Mouse (Mus musculus) mouse embryonic stem cell (cell line): ENCODE data around the gene Vmn1r78.
"Not testable (repeated sequence)": the region's sequence is repeated elsewhere in the genome, so short reads cannot be mapped to it uniquely, and the experiment has no call there.

Source experiments
- in situ Hi-C, 2 experiments: fragments of 300-500 bp; cut with MboI; formaldehyde crosslinking; loops; 1 replicate in 1 of 2; 3 replicates in 1 of 2; pipeline ENCODE4 v1.14.3; 2019 to 2020; ENCODE audit warnings: low sequenced_read_pairs in 2 of 2, low pct_unique_long_range_greater_than_20kb in 1 of 2, mixed read lengths in 1 of 2; ENCODE audit not compliant: unreplicated experiment in 1 of 2

Gene Vmn1r78

DNA sequence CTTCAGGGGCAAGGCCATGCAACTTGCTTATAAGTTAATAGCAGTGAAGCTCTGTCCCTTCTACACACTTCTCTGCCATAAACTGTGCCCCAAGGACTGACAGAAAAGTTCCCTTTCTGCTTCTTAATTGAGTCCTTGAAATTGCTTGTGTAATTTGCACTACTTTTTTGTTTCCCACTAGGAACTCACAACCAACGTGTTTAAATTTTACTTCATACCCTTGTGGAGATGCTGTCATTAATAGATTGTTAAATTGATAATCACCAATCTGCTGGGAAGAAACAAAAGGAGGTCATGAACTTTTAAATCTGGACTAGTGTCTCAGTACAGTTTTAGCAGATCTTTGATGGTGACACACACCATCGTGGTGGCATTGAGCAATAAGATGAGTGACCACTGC lies at the start of gene Vmn1r78:
Vmn1r78 (plus strand) TSS at position 301 of the 400 bp plus-strand sequence.
- in situ Hi-C loops, result no loop called here

- in situ Hi-C loops, result not testable (repeated sequence)
Observed at GRCm38 (mm10) chr7:12156463-12156862, 6.4 kb downstream of the Vmn1r78 start.

GRCm38 (mm10) chr7:12170979-12171378 lies 20.9 kb downstream of the Vmn1r78 start, which contains the start of gene Vmn1r79:
TSS of gene Vmn1r79 (plus strand) at chr7:12171279.
- in situ Hi-C loops, result not testable (repeated sequence)

DNA sequence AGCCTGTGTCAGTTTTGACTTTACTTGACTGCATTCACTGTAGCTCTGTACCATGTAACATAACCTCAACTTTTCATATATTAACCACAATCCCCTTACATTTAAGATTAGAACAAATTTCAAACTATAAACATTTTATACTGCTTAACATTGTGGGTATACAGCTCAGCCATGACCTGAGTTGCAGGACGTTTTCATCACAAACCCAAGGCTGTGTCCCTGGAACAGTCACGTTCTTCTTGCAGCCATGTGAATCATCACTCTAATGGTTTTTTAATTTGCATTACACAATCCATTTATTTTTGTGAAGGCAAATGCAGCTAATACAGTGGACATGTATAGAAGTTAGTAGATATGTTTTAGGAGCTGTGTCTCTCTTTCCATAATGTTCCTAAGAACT lies 22.9 kb downstream of the Vmn1r78 start:
- in situ Hi-C loops, result not testable (repeated sequence)

DNA sequence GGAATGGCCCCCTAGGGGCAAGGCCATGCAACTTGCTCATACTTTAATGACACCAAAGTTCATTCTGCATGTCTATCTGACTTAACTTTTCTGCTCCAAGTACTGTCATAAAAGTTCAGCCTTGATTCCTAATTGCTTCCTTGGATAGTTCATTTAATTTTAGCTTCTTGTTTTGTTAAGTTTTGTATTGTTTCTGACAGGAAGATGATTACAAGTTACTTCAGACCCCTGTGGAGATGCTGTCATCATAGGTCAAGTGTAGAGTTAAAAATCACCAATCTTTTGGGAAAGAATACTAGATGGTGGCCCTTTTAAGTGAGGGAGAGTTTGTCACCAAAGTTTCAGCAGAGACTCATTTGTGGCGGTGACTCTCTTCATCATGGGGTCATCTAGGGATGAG lies 38.9 kb downstream of the Vmn1r78 start, which contains the start of gene Vmn1r80:
Vmn1r80 (plus strand) TSS at position 301 of the 400 bp plus-strand sequence.
- in situ Hi-C loops, result no loop called here

DNA sequence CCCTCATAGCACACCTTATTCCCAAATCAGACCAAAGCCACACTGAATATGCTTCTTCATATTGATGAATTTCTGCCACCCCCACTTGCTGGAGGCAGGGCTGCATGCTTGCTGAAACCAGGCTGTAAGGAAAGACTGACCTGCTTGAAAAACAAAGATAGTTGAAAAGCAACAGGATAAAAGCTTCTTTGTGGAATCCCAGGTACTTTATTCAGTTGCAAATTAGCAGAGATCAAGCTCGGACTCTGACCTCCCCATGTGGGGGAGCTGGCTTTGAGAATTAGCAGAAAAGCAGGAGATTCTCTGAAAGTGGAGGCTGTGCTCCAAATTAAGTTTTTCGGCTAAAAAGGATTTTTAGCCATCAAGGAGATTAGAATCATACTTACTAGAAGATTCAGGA lies 54.1 kb downstream of the Vmn1r78 start:
- in situ Hi-C loops, result no loop called here
